Mouse (Mus musculus): Measurements from ENCODE around the gene Cd276. TPM values are rescaled to one million over a fixed set of nuclear protein-coding genes. Genes with fewer than 3 reads are reported as not detected.
A peak's percentile ranks its signal among the peaks of the same experiment; 100 is the strongest.

Gene Cd276
- total and polyA plus RNA-seq, 3 experiments: 0.55 to 1.3 (median 0.78) TPM

GRCm38 (mm10) chr9:58537774-58538173 lies 17.5 kb downstream of the Cd276 start:
- H3K9ac ChIP-seq (ENCODE audit: insufficient read depth, low read depth): no peak overlapping the region
- peak overlapping the region; percentile 37 for H3K4me2 ChIP-seq (ENCODE audit: insufficient read depth, low read depth, poor library complexity, severe bottlenecking)
- in situ Hi-C loops (cut with MboI; ENCODE audit: low pct_ligation_motif_present, low pct_unique_long_range_greater_than_20kb, low sequenced_read_pairs): loop anchor here (5.0 kb wide), 1 partner anchor 200 kb away; no protein-coding TSS in a partner anchor
- TF ChIP-seq ZNF384 (IDR thresholded peaks at IDR 0.05; ENCODE audit: low read depth, low read length) (peak; percentile 98), USF2 (conservative IDR thresholded peaks at IDR 0.05; ENCODE audit: low read depth, low read length) (no peak), E2F4 (IDR thresholded peaks at IDR 0.05; ENCODE audit: insufficient replicate concordance, low read depth, low read length) (no peak), SIN3A (IDR thresholded peaks at IDR 0.05; ENCODE audit: low read length) (0 out of 2 replicates have a peak, but pooled peaks have one; percentile 16), ELF1 (IDR thresholded peaks at IDR 0.05; ENCODE audit: low read depth, low read length) (0 out of 2 replicates have a peak, but pooled peaks have one; percentile 33), CTCF (conservative IDR thresholded peaks at IDR 0.05 in 1 of 2, IDR thresholded peaks at IDR 0.05 in 1 of 2; ENCODE audit: low read depth in 2 of 2, low read length in 2 of 2) (no peak), USF1 (IDR thresholded peaks at IDR 0.05; ENCODE audit: low read depth, low read length) (no peak), BHLHE40 (IDR thresholded peaks at IDR 0.05; ENCODE audit: low read depth, low read length) (peak; percentile 15; the same call in 1 of the 2 replicates), GABPA (IDR thresholded peaks at IDR 0.05; ENCODE audit: insufficient replicate concordance, low read depth, low read length) (no peak), KAT2A (IDR thresholded peaks at IDR 0.05; ENCODE audit: insufficient replicate concordance, low read length) (no peak), POLR2AphosphoS2 (IDR thresholded peaks at IDR 0.05; ENCODE audit: low read depth, low read length) (no peak), PAX5 (IDR thresholded peaks at IDR 0.05; ENCODE audit: low read length) (no peak), CHD1 (IDR thresholded peaks at IDR 0.05; ENCODE audit: low read depth, low read length) (no peak), POLR2A (IDR thresholded peaks at IDR 0.05; ENCODE audit: low read depth, low read length) (no peak), IRF4 (IDR thresholded peaks at IDR 0.05; ENCODE audit: low read depth, low read length) (no peak), JUND (conservative IDR thresholded peaks at IDR 0.05; ENCODE audit: low read depth, low read length) (no peak), MEF2A (IDR thresholded peaks at IDR 0.05; ENCODE audit: borderline replicate concordance, low read depth, low read length) (peak; percentile 51; the same call in 1 of the 2 replicates), EP300 (IDR thresholded peaks at IDR 0.05; ENCODE audit: low read length) (peak; percentile 85), MAFK (IDR thresholded peaks at IDR 0.05; ENCODE audit: insufficient replicate concordance, low read length) (no peak), ZMIZ1 (IDR thresholded peaks at IDR 0.05; ENCODE audit: low read depth, low read length) (no peak), RCOR1 (conservative IDR thresholded peaks at IDR 0.05; ENCODE audit: low read depth, low read length) (no peak), ZC3H11A (IDR thresholded peaks at IDR 0.05; ENCODE audit: low read depth, low read length) (no peak), ETS1 (conservative IDR thresholded peaks at IDR 0.05; ENCODE audit: low read depth, low read length) (peak; percentile 34; the same call in 1 of the 2 replicates), TCF12 (IDR thresholded peaks at IDR 0.05; ENCODE audit: low read depth, low read length) (0 out of 2 replicates have a peak, but pooled peaks have one; percentile 47)
- dilution Hi-C loops (cut with MboI; ENCODE audit: extremely low pct_ligation_motif_present, extremely low pct_unique_long_range_greater_than_20kb, low sequenced_read_pairs): no loop called here
- peak; percentile 89 for DNase-seq (ENCODE audit: extremely low read depth)
- no peaks in the 10 kb centered on the region for H3K79me2 ChIP-seq (replicated peaks; ENCODE audit: control insufficient read depth, extremely low read depth, insufficient read depth, poor library complexity, severe bottlenecking)
- peaks cover 20 to 75% of the 10 kb centered on the region in 2 experiments for H3K4me1 ChIP-seq (ENCODE audit: control insufficient read depth in 1 of 2, insufficient read depth in 2 of 2)
- H3K4me3 ChIP-seq (replicated peaks in 1 of 3; ENCODE audit: low read depth in 2 of 3, low read length in 2 of 3, poor library complexity in 1 of 3): no peak overlapping the region
- H3K27ac ChIP-seq (ENCODE audit: insufficient read depth, low read depth): peak overlapping the region; percentile 21; the same call in 1 of the 2 replicates
- H3K36me3 ChIP-seq (replicated peaks in 1 of 2; ENCODE audit: control insufficient read depth in 1 of 2, insufficient read depth in 1 of 2, low read length in 1 of 2): no peaks in the 10 kb centered on the region
- peaks cover 6% of the 10 kb centered on the region for H3K9me3 ChIP-seq (replicated peaks; ENCODE audit: low read length)
- H3K27me3 ChIP-seq (replicated peaks): peaks cover 2% of the 10 kb centered on the region
